Mouse (Mus musculus) spleen, adult 2 months (tissue): ENCODE measurements at regions not wholly inside any gene's neighbourhood (a gene's known extent, or its start where the extent isn't known, plus 50 kb on each side); places are given as distances from the start of the nearest gene placed in this dataset.

Source experiments
- CTCF ChIP-seq: fragments of 200-500 bp; IDR thresholded peaks from 2 replicates; pipeline ENCODE4 v1.5.1; 2011; ENCODE audit warnings: mild to moderate bottlenecking, inconsistent platforms; ENCODE audit not compliant: insufficient read depth, insufficient read length, insufficient replicate concordance; ENCODE audit errors: extremely low read depth
- POLR2A ChIP-seq: fragments of 200-500 bp; IDR thresholded peaks from 2 replicates; pipeline ENCODE4 v1.6.1; 2011; ENCODE audit warnings: low read depth, low read length, inconsistent platforms

DNA sequence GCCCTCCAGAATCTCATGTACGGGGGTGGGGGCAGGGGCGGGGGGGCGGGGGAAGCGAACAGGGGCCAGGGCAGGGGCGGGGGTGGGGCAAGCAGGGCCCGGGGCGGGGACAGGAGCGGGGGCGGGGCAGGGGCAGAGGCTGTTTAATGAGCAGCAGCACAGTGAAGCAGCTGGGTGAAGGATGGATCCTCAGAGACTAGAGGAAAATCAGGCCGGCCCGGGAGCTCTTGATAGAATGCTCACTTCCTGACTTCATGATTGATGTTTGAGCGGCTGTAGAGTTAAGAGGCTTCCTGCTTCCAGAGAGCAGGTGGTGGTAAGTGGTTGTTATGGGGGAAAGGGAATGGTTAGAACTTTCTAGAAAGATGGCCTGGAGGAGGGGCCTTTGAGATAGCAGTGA, 347.5 kb upstream of the Kcnab2 start:
- TF ChIP-seq CTCF = no peak
- TF ChIP-seq POLR2A = no peak
